Mouse (Mus musculus) left cerebral cortex, adult 8-10 months (tissue): ENCODE data around the gene Sidt2. TPM values are rescaled to one million over a fixed set of nuclear protein-coding genes. Genes with fewer than 3 reads are reported as not detected.

Experiments used
- DNase-seq, 2 experiments: peaks; one replicate each; pipeline ENCODE4 v3.0.0; 2022; ENCODE audit warnings: low spot score in 2 of 2
- total RNA-seq, 4 experiments: library from RNA; stranded (reverse); gene quantifications; 2 replicates each; pipeline ENCODE4 v1.2.4; 2022

Gene Sidt2
- 10 to 100 TPM; 77.9 to 79.8 (median 78.2) TPM for total RNA-seq

DNA sequence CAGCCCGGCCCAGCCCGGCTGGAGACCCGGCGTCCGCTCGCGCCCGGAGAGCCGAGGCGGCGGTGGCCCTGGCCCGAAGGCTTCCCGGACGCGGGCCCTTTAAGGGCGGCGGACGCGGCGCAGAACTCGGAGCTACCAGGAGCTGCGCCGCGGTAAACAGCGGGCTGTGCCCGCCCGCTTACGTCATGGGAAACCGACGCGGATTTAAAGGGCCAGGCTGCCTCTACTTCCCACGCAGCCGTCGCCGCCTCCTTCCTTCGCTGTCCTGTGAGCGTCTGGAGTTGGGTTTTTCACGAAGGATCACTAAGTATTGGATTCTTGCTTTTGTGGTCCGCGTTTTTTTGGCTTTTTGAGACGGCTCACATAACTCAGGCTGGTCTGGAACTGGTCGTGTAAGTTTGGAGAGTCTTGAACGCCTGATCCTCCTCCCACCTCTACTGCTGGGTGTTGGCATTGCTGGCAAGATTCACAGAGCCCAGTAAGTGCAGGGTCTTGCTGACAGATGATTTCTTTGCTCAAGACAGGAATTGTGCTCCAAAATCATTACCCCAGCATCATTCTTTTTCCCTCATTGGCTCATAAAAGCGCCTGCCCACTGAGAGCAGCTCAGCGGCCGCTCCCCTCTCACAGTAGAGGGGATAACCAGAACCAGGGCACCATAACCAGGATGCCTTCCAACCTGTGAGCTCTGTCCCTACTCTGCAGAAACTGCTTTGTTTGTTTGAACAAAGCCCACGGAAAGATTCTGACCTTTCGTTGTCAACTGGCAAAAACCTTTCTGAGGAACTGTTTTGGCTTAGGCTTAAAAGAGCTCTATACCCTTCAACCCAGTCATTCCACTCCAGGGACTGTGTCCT is at the start of gene Sidt2:
Gene Sidt2 (minus strand): TSS at position 152 of the 857 bp plus-strand sequence.
- DNase-seq: peak; percentile 77 to 90

DNA sequence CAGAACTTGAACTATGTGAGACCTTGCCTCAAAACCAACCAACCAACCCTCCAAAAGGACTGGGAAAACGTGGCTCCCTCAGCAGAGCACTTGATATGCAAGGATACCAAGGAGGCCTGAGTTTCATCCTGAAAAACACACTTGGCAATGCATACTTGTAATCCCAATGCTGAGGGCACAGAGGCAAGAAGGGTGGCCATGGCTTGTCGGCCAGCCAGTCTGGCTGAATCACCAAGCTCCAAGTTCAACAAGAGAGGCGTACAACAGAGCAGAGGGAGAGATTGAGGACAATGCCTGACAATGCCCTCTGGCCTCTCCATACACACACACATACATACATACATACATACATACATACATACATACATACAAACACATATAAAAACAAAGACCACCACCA is 49.5 kb upstream of the Sidt2 start:
- DNase-seq: no peak

DNA sequence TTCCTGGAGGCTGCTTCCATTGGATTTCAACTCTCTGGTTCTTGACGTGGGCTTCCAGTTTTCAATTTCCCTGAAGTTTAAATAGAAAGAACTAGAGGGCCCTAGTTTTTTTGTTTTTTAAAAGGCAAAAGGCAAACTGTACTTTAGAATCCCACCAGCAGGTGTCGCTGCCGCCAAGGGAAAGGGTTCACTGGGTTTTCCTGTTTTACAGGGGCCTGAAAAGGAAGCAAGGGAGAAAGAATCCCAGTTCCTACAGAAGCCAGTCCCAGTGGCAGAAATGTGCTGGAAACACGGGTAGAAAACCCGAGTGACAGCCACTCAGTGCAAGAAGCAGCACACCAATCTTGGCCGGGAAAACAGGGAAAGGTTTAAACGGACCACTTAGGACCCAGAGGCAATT is 48.7 kb upstream of the Sidt2 start:
- peak; percentile 23 to 95 for DNase-seq

DNA sequence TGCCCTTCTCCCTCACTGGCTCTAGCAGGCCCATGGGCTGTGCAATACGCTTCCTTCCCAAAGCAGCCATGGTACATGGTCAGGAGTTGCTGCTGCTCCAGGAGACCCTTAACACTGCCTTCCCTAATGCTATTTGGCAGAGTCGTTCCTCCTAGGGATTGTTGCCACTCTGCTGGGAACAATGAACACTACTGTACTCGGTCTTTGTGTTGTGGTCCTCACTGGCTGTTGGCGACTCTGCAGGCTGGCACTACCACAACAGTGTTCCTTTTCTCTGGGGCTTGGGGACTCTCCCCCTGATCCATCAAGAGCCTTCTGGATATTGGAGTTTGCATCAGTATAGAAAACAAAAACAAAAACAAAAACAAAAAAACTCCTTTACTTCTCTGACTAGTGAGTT is 44.0 kb upstream of the Sidt2 start:
- no peak for DNase-seq

DNA sequence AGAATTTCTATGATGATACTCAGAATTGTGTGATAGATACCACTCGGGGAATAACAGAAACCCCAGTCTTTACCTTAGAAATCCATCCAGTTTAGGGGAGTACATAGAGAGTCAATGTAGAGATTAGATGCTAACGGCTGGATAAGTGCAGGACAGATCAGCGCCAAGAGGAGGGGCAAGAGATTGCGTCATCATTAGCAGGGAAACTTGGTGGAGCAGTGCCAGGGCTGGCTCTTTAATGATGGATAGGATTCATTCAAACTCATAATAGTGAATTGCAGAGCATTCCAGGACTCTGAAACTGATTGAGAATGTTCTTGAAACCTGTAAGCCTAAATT is 30.1 kb upstream of the Sidt2 start:
- peak in 1 of 2 experiments; percentile 32 for DNase-seq

DNA sequence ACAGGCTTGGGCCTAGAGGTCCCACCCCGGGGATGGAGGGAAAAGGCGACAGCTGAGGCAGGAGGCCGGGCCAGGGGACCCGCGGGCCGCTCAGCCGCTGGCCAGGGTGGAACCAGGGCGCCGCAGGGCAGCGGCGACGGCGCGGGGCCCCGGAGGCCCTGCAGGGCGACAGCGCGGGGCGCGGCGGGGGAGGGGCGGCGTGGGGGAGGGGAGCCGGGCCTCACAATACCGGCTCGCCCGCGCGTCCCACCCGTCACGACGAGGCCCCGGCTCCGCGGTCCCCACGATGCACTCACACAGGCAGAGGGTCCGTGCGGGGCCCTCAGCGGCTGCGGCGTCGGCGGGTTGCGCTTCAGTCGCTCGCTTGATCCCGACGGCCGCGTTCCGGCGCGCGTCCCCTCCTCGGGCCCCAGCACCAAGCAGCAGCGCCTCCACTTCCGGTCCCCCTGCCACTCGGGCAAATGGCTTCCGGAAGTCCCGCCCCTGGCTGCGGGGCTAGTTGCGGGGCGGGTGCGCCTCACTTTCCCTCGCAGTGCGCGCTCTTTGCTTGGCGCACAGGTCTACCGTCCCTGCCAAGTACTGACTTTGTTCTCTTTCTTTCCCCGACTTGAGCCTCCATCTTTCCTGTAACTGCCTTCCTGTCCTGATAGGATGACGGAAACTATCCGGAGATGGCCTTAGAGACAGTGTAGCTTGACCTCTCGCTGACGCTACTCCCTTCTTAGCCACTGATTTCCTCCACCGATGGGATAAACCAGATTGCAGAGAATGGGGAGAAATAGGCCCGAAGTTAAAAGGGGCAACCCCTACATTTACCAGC is 29.6 kb upstream of the Sidt2 start:
- DNase-seq: peak; percentile 76 to 87

DNA sequence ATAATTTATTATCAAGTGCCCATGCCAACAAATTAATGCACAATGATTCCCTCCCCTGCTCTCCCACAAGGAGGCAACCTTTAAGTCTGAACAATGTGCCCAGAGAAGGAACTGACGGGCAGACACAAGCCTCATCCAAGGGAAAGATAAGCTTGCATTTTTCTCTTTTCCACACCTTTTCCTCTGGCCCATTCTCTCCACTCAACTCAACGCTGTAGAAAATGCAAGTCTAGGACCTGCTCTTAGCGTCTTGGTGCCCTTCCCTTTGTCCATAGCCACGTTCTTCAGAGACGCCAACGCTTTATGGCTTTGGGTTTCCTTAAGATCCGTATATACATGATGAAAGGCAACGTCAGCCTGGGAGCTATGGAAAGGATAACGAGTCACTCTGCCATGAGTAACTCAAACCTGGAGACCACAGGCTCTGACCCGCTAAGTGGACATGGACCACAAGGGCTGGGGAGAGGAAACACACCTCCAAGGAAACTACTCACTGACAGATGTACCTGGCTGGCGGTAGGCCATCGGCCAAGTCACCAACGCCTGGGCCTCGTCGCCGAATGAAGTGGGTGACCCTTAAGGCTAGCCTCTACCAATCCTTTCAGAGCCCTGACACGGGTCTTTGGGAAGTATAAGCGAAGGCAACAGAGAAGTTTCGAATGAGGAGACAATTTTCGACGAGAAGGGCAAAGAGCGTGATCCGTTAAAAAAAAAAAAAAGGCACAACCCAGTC is 28.8 kb upstream of the Sidt2 start:
- DNase-seq: no peak

DNA sequence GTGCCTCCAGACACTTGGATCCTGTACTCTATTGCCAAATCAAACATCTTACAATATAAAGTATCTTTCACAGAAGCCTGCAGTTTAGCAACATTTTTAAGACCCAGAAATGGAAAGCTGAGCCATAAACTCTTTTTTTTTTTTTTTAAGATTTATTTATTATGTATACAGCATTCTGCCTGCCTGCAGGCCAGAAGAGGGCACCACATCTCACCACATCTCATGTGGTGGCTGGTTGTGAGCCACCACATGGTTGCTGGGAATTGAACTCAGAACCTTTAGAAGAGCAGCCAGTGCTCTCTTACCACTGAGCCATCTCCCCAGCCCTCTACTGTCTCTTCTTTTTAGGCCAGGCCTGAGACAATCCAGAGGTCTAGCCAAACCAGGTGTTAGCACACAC is 26.3 kb upstream of the Sidt2 start:
- no peak for DNase-seq

DNA sequence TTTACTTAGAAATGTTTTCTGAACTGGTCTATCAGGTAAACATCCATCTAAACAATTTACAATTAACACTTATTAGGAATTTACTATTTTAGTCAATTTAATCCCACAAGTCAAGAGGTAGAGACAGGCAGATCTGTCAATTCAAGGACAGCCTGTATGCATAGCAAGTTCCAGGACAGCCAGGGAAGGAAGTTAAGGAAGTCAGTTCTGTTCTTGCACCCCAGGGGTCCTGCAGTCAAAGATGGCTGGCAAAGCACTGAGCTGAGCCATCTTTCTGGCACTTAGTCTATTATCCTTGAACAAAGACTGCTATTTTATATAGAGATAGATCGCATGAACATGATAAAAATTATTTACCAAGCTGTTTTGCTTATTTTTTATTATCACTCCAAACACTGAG is 25.6 kb upstream of the Sidt2 start:
- no peak for DNase-seq

DNA sequence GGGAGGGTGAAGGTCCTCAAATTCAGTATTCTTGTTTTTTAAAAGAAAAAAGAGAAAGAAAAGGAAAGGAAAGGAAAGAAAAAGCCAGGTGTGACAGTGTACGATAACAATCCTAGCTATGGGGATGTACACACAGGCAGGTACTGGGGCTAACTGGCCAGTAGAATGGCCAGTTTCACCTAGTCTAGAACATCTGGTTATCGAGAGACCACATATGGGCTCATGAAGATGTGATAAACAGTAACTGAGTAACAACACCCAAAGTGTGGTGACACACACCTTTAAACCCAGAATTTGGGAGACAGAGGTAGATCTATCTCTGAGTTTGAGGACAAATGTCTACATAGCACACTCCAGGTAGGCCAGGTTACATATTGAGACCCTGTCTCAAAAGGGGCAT is 24.7 kb upstream of the Sidt2 start:
- DNase-seq: no peak

DNA sequence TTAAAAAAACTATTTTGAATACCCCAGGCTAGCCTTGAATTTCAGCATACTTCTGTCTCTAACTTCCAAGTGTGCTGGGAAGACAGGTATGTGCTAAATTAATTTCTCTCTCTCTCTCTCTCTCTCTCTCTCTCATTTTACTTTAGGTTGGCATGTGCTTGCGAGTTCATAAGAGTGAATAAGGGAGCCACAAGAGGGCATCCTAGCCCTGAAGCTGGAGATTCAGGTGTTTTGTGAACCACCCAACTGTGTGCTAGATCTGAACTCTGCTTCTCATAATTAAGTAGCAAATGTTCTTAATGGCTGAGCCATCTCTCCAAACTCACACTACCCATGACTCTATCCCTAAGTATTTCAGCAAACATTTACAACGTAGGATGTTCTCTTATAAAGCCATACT is 21.8 kb upstream of the Sidt2 start:
- DNase-seq: no peak

DNA sequence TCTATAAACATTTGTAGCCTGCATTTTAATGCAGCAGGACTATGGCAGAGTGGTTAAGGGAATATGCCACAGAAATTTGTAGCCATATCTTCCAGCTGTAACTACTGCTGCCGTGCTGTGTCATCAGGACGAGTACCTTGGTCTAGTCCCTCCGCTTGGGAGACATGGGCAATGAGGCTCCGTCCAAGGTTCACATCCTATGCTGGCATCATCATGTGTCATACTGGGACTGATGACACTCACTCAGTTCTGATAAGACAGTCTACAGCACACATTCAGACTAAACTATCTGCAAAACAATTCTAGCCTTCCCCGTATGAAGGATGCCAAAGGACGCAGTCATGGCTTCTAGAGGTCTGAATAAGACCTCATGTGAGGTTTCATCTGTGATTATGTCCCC is 8.5 kb upstream of the Sidt2 start:
- no peak for DNase-seq

DNA sequence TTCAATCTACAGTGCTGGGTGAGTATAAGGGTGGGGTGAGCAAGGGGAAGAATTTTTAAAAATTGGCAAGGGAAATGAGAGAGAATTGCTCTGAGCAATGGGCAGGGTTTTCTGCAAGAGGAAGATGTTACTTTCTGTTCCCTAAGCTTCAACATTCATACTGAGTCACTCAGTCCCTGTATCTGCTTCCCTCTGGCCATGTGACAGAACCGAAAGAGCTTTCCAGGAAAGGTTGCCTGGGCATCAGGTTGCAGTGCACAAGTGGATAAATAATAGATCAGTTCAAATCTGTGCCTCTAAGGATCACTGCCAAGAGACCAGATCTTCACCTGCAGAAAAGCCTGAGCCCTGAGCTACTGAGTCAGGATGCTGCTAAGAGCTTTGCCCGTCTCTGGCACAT is 6.8 kb upstream of the Sidt2 start:
- no peak for DNase-seq

DNA sequence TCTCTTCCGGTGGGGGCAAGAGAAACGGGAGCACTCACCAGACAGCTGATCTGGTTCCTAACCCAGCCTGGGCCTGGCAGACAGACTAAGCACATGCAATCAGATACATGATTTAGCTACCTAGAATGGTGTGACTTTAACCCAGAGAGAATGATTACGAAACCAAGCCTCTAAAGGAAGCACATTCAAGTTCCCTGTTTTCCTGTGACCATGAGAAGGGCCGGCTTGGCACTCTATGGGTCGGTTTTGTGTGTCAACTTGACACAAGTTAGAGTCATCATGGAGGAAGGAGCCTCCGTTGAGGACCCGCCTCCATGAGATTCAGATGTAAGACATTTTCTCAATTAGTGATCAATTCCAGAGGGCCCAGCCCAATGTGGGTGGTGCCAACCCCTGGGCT is 4.6 kb upstream of the Sidt2 start:
- no peak for DNase-seq

DNA sequence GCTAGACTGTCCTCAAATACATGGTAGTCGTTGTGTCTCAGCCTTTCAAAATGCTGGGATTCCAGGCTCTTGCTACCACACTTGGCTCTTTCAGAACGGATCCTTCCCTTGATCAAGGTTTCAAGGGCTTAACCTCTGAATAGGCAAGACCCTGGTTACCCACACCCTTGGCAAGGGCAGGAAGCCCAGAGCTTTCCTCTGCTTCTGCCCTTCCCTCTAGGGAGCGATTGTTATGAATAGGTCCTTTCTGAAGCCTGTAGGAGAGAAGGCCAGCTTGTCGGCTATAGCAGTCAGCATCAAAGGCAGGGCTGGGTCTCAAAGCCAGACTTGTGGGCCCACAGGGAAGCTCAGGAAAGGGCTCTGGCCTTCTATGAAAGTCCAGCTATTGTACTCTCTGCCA is 3.8 kb upstream of the Sidt2 start:
- DNase-seq: no peak

DNA sequence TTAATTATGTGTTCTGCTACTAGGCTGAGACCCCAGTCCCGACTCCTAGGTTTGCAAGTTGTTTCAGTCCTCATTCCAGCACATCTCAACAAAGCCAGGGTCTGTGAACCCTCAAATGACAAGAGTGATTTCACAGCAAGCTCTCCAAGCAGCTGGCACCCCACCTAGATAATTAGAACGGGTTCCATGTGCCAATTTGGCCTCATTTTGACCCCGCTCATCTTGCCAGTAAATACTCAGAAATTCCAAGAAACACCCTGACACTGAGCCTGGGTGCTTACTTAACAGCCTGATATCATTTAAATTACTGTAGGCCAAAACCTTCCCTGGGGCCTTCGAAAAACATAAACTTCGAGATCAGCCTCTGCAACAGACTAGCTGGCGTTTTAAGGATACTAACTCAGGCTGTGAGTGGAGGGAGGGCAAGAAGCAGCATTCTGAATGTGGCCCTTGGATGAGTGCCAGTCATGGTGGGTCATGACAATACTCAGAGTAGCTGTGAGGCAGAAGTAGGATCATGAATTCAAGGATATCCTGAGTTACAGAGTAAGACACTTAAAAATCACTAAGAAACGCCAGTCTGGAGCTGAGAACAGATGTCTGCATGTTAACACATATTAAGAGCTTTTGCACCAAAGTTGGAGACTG is 3.1 kb upstream of the Sidt2 start:
- no peak for DNase-seq

DNA sequence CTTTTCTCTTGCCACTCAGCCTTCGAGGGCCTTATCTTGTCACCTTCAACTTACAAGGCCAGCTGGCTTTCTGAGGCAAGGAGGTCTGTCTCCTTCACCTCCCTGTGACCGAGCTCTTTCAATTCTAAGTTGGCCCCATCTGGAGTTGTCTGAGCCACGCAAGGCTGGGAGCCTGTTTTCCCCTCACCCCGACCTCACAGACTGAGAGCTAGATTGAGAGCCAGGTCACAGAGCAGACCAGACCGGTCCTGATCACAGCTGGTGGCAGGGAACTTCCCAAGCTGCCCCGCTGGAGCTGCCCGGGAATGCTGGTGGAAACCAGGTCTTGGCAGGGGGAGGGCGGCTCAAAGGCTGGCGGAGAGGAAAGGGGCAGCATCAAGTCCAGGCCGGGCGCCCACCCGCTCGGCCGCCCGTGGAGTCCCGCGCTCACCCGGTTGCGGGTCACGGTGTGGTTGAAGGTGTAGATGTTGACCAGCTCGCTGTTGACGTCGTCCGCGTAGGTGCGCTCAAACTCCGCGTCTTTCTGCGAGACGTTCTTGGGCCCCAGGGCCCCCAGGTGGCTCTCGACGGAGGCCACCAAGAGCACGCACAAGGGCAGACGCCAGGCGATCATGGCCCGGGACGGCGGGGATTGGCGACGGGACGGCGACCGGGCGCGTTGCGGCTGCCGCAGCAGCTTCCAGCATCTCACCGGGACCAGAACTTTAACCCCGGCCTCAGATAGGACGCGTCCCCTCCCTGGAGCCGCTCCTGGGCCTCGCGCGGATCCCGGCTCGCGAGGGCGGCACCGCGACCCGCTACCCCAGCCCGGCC is 558 bp downstream of the Sidt2 start:
- peak; percentile 47 to 51 for DNase-seq

DNA sequence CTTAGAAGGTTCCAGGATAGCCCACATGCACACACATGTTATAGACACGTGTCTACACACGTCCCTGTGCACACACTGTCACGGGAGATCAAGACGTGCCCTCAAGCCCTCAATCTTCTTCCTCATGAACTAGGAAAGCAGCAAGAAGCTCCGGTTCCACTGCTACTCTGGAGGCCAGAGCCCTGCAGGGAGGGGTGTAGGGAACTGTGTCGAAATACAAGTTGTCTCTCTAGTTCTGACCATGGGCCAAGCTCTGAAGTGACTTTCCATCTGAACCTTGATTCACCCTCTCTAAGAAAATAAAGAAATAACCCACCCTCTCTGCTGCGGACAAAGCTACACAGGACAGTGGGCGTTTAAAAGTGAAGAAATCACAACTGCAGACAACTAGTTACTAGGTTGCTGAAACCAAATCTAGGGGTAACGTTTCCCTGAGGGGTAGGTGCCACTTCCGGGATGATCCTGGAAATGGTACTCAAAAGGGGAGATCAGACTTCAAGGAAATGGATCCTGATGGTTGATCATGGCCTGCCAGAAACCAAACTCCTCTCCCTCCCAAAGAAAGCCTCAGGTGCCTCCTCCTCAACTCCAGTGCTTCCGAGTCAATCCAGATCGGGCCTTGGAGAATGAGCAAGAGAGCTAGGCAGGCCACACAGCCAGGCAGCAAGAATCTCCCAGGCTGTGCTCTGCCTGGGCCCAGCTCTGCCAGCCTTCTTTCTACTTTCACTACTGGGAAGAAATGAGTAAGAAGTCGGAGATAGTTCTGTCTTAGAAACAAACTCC is 1.4 kb downstream of the Sidt2 start:
- DNase-seq: no peak

DNA sequence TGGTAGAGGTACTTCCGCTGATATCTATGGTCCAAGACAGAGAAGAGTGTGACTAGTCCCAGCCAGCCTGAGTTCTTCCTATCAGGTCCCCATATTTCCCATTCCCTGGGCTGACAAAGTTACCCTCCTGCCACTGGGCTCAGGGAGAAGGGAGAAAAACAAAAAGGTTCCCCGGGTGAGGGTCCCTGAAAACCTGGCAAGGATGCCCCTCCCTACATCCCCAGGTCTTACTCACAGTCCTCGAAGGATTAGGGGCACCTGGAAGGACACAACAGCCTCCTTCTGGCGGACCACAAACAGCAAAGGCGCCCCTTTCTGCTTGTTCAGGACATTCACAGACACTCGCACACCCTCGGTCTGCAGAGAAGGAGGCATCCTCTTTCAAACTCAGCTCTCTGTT is 2.2 kb downstream of the Sidt2 start:
- no peak for DNase-seq

DNA sequence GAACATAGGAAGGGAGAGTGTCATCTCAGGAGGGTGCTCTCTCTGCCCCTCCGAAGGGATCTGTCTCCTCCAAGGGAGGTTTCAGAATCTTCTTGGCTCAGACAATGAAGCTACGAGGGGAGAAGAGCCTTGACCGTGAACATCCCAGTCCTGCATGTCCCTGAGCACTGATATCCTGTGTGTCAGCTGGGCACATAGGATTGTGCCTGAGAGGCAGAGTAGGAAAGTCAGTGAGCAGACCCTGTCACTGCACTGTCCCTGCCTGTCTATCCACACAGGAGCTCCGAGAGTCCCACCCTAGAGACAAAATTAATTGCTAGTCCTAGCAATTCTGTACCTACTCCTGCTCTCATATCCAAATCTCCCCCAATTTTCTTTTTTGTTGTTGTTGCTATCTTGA is 3.0 kb downstream of the Sidt2 start:
- no peak for DNase-seq
